Mouse (Mus musculus) ovary, adult 10 weeks (tissue): Measurements from ENCODE around the gene Aasdhppt. TPM values are rescaled to one million over a fixed set of nuclear protein-coding genes. Genes with fewer than 3 reads are reported as not detected.

Source experiments
- polyA plus RNA-seq: library from polyadenylated mRNA; stranded (reverse); fragments of 350-450 nt; fragmentation: Illumina TruSeq; extraction: RNeasy Lipid Tissue Mini Kit (QIAGEN cat#74804); gene quantifications from one replicate; pipeline ENCODE4 v1.2.3, GENCODE M21; 2014

The Aasdhppt gene
- polyA plus RNA-seq, result 101 TPM

GRCm38 (mm10) chr9:4309351-4310085 is at the start of gene Aasdhppt, which contains the start of gene Kbtbd3:
Gene Aasdhppt (minus strand): TSS chr9:4309471.
Gene Kbtbd3 (plus strand): TSS chr9:4309833.

Other genes starting within 250 kb of the Aasdhppt start
- 13.1 TPM for gene Kbtbd3, start 362 bp upstream of the Aasdhppt start, polyA plus RNA-seq
- gene Msantd4, start 67.1 kb upstream of the Aasdhppt start, polyA plus RNA-seq, result 133 TPM